21 mouse cellular contexts compared by ENCODE assay signal in genomic region chr10:78429180-78429579, GRCm38 (mm10). TPM values are rescaled to one million over a fixed set of nuclear protein-coding genes. Genes with fewer than 3 reads are reported as not detected.
DNase-seq lines count a peak whose midpoint lies in the region; TF ChIP-seq lines count a peak whose summit lies in the region.
"Had no signal": no experiment of that assay in that cellular context is flagged by ENCODE, and none has a peak within 500 bp of the region (broad histone marks: within the 10 kb centered on the region; RNA-seq: fewer than 3 reads in every experiment).

No protein-coding gene starts in this region.

- H3K4me1 ChIP-seq in ES-E14 (ENCODE audit: control insufficient read depth in 2 of 2, insufficient read depth in 2 of 2, low read length in 2 of 2, poor library complexity in 1 of 2): peaks cover 6 to 30% of the 10 kb centered on the region in 2 experiments; a peak in 3 of 4 replicates

- in situ Hi-C loops in ES-E14 (cut with MboI; ENCODE audit: low sequenced_read_pairs in 2 of 2, unreplicated experiment in 2 of 2): no loop called here

- no peak overlapping the region for H3K4me3 ChIP-seq in ES-E14 (ENCODE audit: insufficient read depth in 1 of 2, low read depth in 1 of 2, low read length in 2 of 2, poor library complexity in 1 of 2, severe bottlenecking in 1 of 2)
- H3K4me3 ChIP-seq: embryonic facial prominence, embryonic 13.5 days; forebrain, embryonic 13.5 days; heart, adult 2 months; heart, embryonic 15.5 days; hindbrain, embryonic 13.5 days; intestine, embryonic 15.5 days had no signal

- no peak overlapping the region for H3K27ac ChIP-seq in ES-E14 (ENCODE audit: insufficient read depth, low read depth, low read length, poor library complexity, severe bottlenecking)
- H3K27ac ChIP-seq: embryonic facial prominence, embryonic 13.5 days; forebrain, embryonic 13.5 days; heart, adult 2 months; heart, embryonic 15.5 days; hindbrain, embryonic 13.5 days; hindbrain, postnatal 0 days; intestine, embryonic 15.5 days had no signal

- no peak overlapping the region for H3K9ac ChIP-seq in ES-E14 (ENCODE audit: insufficient read depth, low read depth, low read length, poor library complexity, severe bottlenecking)
- H3K9ac ChIP-seq: embryonic facial prominence, embryonic 13.5 days; forebrain, embryonic 13.5 days; forebrain, postnatal 0 days; heart, embryonic 15.5 days; hindbrain, embryonic 13.5 days; intestine, embryonic 15.5 days had no signal

- H3K9me3 ChIP-seq in ES-E14 (ENCODE audit: control insufficient read depth, insufficient read depth, low read depth, low read length): no peaks in the 10 kb centered on the region
- H3K9me3 ChIP-seq: embryonic facial prominence, embryonic 13.5 days; forebrain, embryonic 13.5 days; heart, embryonic 15.5 days; hindbrain, embryonic 13.5 days; intestine, embryonic 15.5 days had no signal

- H3K36me3 ChIP-seq in ES-E14 (ENCODE audit: control insufficient read depth, insufficient read depth, low read length, poor library complexity, severe bottlenecking): peaks cover 6% of the 10 kb centered on the region; the same call in 1 of the 2 replicates

- peak; percentile 62 to 72 for DNase-seq in adrenal gland, adult (ENCODE audit: inconsistent age in 2 of 2, low spot score in 1 of 2)
- DNase-seq in adrenal gland, postnatal 25 days: no peak
- DNase-seq in 3T3-L1 (ENCODE audit: low read depth, low spot score) (peak; percentile 89), ES-E14 (ENCODE audit: low read depth, low spot score) (no peak)
- peak; percentile 59 for DNase-seq in fat pad, adult 2 months (ENCODE audit: extremely low read depth, low read depth, low spot score)
- no peak for DNase-seq in layer of hippocampus, adult 8-10 months (ENCODE audit: low spot score in 2 of 2)
- no peak for DNase-seq in urinary bladder, adult 18-20 months (ENCODE audit: low spot score in 2 of 2)
- no peak for DNase-seq in urinary bladder, postnatal 4 days (ENCODE audit: low spot score in 2 of 2)
- DNase-seq: cerebellum, adult 11-12 months; cerebellum, adult 9-10 months; cerebellum, postnatal 25 days; forebrain, postnatal 0 days; gastrocnemius, postnatal 14 days; heart, adult 2 months; heart, postnatal 14 days had no signal

TF ChIP-seq in ES-E14, 5 proteins besides CTCF, POLR2A, EP300 and RAD21:
- TF ChIP-seq HCFC1 (IDR thresholded peaks at IDR 0.05; ENCODE audit: borderline replicate concordance, insufficient read depth, low read length): no peak
- 0 out of 2 replicates have a peak, but pooled peaks have one; percentile 35 for TF ChIP-seq MAFK (IDR thresholded peaks at IDR 0.05; ENCODE audit: insufficient read depth, low read depth, low read length)

RNA-seq across cellular contexts. Expression of gene Cstb, which starts 3.7 kb away (rescaled TPM):
- total RNA-seq in adrenal gland, postnatal 25 days (2021): 257 and 265 TPM in 2 replicates
- total RNA-seq in ES-E14 (2012; rRNA removed): 110 and 150 TPM in 2 replicates
- total RNA-seq in layer of hippocampus, adult 8-10 months (2022): 10 to 100 TPM; 28.4 to 47.8 (median 36.8) TPM

RNA-seq across cellular contexts. Expression of gene Rrp1, which starts 16.3 kb away (rescaled TPM):
- 228 and 255 TPM in 2 replicates for total RNA-seq in adrenal gland, postnatal 25 days (2021)
- total RNA-seq in ES-E14 (2012; rRNA removed): 161 and 182 TPM in 2 replicates
- 100 to 1,000 TPM; 323 to 359 (median 334) TPM for total RNA-seq in layer of hippocampus, adult 8-10 months (2022)

RNA-seq across cellular contexts. Expression of gene Pdxk, which starts 35.6 kb away (rescaled TPM):
- total RNA-seq in adrenal gland, postnatal 25 days (2021): 23.2 and 24.1 TPM in 2 replicates
- 10.1 and 10.3 TPM in 2 replicates for total RNA-seq in ES-E14 (2012; rRNA removed)
- total RNA-seq in layer of hippocampus, adult 8-10 months (2022): 100 to 1,000 TPM in 2 of 4 experiments, 10 to 100 TPM in 2; 94.9 to 110 (median 101) TPM

Comparison
In these comparisons a context has a peak if more than half of its experiments do, and no peak if none do; other contexts are left out.
1. DNase-seq: peak in adrenal gland, adult (2 of 2), 3T3-L1 (single experiment) and fat pad, adult 2 months (single experiment); none in adrenal gland, postnatal 25 days (single experiment), ES-E14 (single experiment), layer of hippocampus, adult 8-10 months (0 of 2), urinary bladder, adult 18-20 months (0 of 2) and urinary bladder, postnatal 4 days (0 of 2).